Mouse (Mus musculus): ENCODE data around the gene Kirrel3. TPM values are rescaled to one million over a fixed set of nuclear protein-coding genes. Genes with fewer than 3 reads are reported as not detected.

The Kirrel3 gene
- polyA plus RNA-seq, 1 experiment from 2014 or later: 4.0 TPM

DNA sequence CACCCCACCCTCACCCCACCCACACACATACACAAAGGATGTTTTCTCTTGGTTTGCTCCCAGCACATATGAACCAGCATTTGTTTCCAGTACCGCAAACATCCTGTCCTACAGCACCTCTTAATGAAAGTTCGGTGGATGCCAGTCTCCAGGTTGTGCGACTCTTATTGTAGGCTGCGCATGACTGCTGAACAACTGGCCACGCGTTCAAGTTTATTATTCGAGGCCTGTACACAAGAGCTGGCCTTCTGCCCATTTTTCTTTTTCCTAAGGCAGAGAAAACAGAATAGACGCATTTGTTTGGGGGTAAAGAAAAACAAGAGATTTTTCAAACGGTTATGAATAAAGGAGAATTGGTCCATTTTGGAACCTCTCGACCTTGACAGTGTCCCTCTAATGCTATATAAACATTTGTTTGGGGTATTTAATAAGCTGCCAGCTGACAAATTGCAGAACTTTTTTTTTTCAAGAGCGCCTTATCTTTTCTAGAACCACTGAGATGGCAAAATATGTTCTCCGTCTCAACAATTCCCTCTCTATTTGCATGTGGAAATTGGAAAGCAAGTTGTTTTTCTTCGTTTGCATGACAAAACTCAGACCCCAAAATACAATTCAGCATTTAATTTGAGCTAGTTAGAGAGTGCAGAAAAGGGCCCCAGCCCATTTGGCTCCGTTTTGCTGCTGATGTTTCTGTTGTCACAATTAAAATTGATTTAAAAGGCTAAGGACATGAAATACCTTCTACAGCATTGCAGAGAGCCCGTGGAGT, 179.9 kb downstream of the Kirrel3 start:
- no peak for ATAC-seq (ENCODE audit: low FRiP score, low TSS enrichment)
- Histone ChIP-seq H3K4me3 (ENCODE audit: low read length) (no peak overlapping the region), H3K9ac (ENCODE audit: low read depth, low read length) (no peak overlapping the region), H3K27me3 (ENCODE audit: control insufficient read depth, insufficient read depth, low read length) (no peaks in the 10 kb centered on the region; the same call in 1 of the 2 replicates), H3K9me3 (ENCODE audit: control insufficient read depth, low read length) (no peaks in the 10 kb centered on the region), H3K4me1 (ENCODE audit: control insufficient read depth, insufficient read depth, low read length) (no peaks in the 10 kb centered on the region), H3K36me3 (ENCODE audit: control insufficient read depth, insufficient read depth, low read length) (no peaks in the 10 kb centered on the region), H3K27ac (ENCODE audit: low read depth, low read length) (no peak overlapping the region), H3K4me2 (replicated peaks; ENCODE audit: low read depth, low read length) (no peak overlapping the region)
- WGBS: 69% methylated on average over 15 of the region's 15 CpGs

DNA sequence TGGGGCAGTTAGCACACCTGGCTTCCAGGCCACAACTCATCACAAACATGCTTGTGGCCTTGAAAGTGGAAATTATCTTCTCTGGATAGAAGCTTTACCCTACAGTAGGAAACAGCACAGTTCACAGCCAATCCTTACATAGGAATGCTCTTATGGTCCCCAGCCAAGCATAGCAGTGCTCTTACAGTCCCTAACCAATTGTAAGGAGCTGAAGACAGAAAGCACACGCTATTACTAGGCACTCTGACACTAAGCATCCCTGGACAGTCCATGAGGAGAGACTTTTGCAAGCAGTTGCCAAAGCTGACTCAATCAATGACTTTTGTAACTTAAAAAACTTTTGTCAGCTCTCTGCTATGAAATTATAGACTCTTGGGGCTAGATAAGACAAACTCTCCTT, 181.5 kb downstream of the Kirrel3 start:
- no peak for ATAC-seq (ENCODE audit: low FRiP score, low TSS enrichment)
- no peaks in the 10 kb centered on the region for H3K4me1 ChIP-seq (ENCODE audit: control insufficient read depth, insufficient read depth, low read length)
- 61% methylated on average over 1 of the region's 1 CpGs for WGBS
- no peak overlapping the region for H3K4me3 ChIP-seq (ENCODE audit: low read length)
- no peaks in the 10 kb centered on the region for H3K9me3 ChIP-seq (ENCODE audit: control insufficient read depth, low read length)
- H3K27ac ChIP-seq (ENCODE audit: low read depth, low read length): no peak overlapping the region
- no peak overlapping the region for H3K4me2 ChIP-seq (replicated peaks; ENCODE audit: low read depth, low read length)
- H3K9ac ChIP-seq (ENCODE audit: low read depth, low read length): no peak overlapping the region
- no peaks in the 10 kb centered on the region; the same call in 1 of the 2 replicates for H3K27me3 ChIP-seq (ENCODE audit: control insufficient read depth, insufficient read depth, low read length)
- H3K36me3 ChIP-seq (ENCODE audit: control insufficient read depth, insufficient read depth, low read length): no peaks in the 10 kb centered on the region

DNA sequence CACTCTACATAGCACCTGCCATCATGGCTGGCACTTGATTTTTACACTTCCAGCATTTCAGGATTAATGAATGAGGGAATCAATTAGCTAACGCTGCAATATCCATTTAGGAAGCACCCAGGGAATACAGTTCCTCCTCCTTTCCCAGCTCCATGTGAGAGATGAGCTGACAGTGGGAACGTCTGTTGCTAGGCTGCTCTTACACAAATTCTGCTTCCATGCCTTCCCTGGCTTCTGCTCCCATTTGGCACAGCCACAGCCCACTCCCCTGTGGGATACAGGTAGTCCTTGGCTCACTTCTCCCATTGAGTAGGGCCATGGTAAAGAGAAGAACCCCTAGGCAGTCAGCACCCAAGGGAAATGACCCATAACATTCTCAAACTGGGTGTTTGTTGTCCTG, 185.2 kb downstream of the Kirrel3 start:
- Histone ChIP-seq H3K27me3 (ENCODE audit: control insufficient read depth, insufficient read depth, low read length) (no peaks in the 10 kb centered on the region; the same call in 1 of the 2 replicates), H3K4me2 (replicated peaks; ENCODE audit: low read depth, low read length) (no peak overlapping the region), H3K4me1 (ENCODE audit: control insufficient read depth, insufficient read depth, low read length) (no peaks in the 10 kb centered on the region), H3K27ac (ENCODE audit: low read depth, low read length) (no peak overlapping the region), H3K36me3 (ENCODE audit: control insufficient read depth, insufficient read depth, low read length) (no peaks in the 10 kb centered on the region), H3K9me3 (ENCODE audit: control insufficient read depth, low read length) (no peaks in the 10 kb centered on the region), H3K9ac (ENCODE audit: low read depth, low read length) (no peak overlapping the region), H3K4me3 (ENCODE audit: low read length) (no peak overlapping the region)
- ATAC-seq (ENCODE audit: low FRiP score, low TSS enrichment): no peak
- WGBS: 72% methylated on average over 2 of the region's 2 CpGs

GRCm38 (mm10) chr9:34686798-34687197, 201.1 kb downstream of the Kirrel3 start:
- H3K27ac ChIP-seq (ENCODE audit: low read depth, low read length): no peak overlapping the region
- H3K9ac ChIP-seq (ENCODE audit: low read depth, low read length): no peak overlapping the region
- no peak overlapping the region for H3K4me3 ChIP-seq (ENCODE audit: low read length)
- H3K9me3 ChIP-seq (ENCODE audit: control insufficient read depth, low read length): no peaks in the 10 kb centered on the region
- no peak for ATAC-seq (ENCODE audit: low FRiP score, low TSS enrichment)
- no peaks in the 10 kb centered on the region for H3K27me3 ChIP-seq (ENCODE audit: control insufficient read depth, insufficient read depth, low read length)
- no peaks in the 10 kb centered on the region for H3K4me1 ChIP-seq (ENCODE audit: control insufficient read depth, insufficient read depth, low read length)
- H3K4me2 ChIP-seq (replicated peaks; ENCODE audit: low read depth, low read length): no peak overlapping the region
- 88% methylated on average over 6 of the region's 6 CpGs for WGBS
- no peaks in the 10 kb centered on the region for H3K36me3 ChIP-seq (ENCODE audit: control insufficient read depth, insufficient read depth, low read length)

DNA sequence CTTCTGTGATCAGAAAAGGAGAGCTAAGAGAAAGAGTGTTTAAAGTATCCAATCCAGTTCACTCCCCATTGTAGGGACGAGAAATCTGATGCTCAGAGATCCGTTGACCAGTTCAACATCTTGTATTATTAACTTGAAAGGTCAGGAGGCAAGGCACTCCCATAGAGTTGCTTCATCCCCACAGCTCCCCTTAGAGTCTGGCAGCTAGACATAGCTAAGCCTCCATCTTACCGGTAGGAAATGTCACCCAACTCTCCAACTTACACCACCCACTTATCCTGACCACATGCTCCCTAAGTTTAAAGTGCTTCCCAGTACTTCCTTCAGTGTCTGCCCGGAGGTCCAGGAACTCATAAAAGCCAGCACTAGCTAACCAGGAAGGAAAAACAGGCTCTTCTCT, 202.7 kb downstream of the Kirrel3 start:
- H3K4me2 ChIP-seq (replicated peaks; ENCODE audit: low read depth, low read length): no peak overlapping the region
- no peak overlapping the region for H3K9ac ChIP-seq (ENCODE audit: low read depth, low read length)
- H3K9me3 ChIP-seq (ENCODE audit: control insufficient read depth, low read length): no peaks in the 10 kb centered on the region
- H3K27me3 ChIP-seq (ENCODE audit: control insufficient read depth, insufficient read depth, low read length): no peaks in the 10 kb centered on the region
- no peak for ATAC-seq (ENCODE audit: low FRiP score, low TSS enrichment)
- 24% methylated on average over 4 of the region's 4 CpGs for WGBS
- no peak overlapping the region for H3K27ac ChIP-seq (ENCODE audit: low read depth, low read length)
- no peaks in the 10 kb centered on the region for H3K36me3 ChIP-seq (ENCODE audit: control insufficient read depth, insufficient read depth, low read length)
- no peaks in the 10 kb centered on the region for H3K4me1 ChIP-seq (ENCODE audit: control insufficient read depth, insufficient read depth, low read length)
- H3K4me3 ChIP-seq (ENCODE audit: low read length): no peak overlapping the region

- H3K4me1 ChIP-seq (ENCODE audit: control insufficient read depth, insufficient read depth, low read length): no peaks in the 10 kb centered on the region
- 32% methylated on average over 3 of the region's 3 CpGs for WGBS
- no peaks in the 10 kb centered on the region for H3K9me3 ChIP-seq (ENCODE audit: control insufficient read depth, low read length)
- ATAC-seq (ENCODE audit: low FRiP score, low TSS enrichment): no peak; the same call in 1 of the 2 replicates
- no peak overlapping the region for H3K9ac ChIP-seq (ENCODE audit: low read depth, low read length)
- H3K27me3 ChIP-seq (ENCODE audit: control insufficient read depth, insufficient read depth, low read length): no peaks in the 10 kb centered on the region
- no peak overlapping the region for H3K4me3 ChIP-seq (ENCODE audit: low read length)
- no peaks in the 10 kb centered on the region for H3K36me3 ChIP-seq (ENCODE audit: control insufficient read depth, insufficient read depth, low read length)
- no peak overlapping the region for H3K27ac ChIP-seq (ENCODE audit: low read depth, low read length)
- H3K4me2 ChIP-seq (replicated peaks; ENCODE audit: low read depth, low read length): no peak overlapping the region
These were observed 203.7 kb downstream of the Kirrel3 start for GRCm38 (mm10) chr9:34689375-34689774.

DNA sequence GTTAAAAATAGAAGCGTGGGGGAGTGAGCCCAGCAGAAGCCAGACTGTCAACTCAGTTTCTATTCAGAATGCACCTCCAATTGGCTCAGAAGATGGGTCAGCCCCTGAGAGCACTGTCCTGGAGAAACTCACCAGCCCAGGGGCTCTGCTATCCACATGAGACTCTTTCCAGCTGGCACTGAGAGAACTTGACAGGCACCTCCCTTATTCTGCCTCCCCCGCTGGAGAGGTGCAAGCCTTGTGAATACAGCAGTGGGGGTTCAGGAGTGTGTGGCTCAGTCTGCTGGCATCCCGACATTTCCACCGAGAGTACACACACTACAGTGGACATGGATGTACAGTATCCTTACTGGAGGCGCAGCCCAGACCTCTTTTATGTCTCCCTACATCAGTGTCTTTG, 210.0 kb downstream of the Kirrel3 start:
- ATAC-seq (ENCODE audit: low FRiP score, low TSS enrichment): no peak
- no peak overlapping the region for H3K27ac ChIP-seq (ENCODE audit: low read depth, low read length)
- H3K4me2 ChIP-seq (replicated peaks; ENCODE audit: low read depth, low read length): no peak overlapping the region
- no peaks in the 10 kb centered on the region for H3K27me3 ChIP-seq (ENCODE audit: control insufficient read depth, insufficient read depth, low read length)
- H3K9me3 ChIP-seq (ENCODE audit: control insufficient read depth, low read length): no peaks in the 10 kb centered on the region
- H3K36me3 ChIP-seq (ENCODE audit: control insufficient read depth, insufficient read depth, low read length): no peaks in the 10 kb centered on the region
- no peaks in the 10 kb centered on the region for H3K4me1 ChIP-seq (ENCODE audit: control insufficient read depth, insufficient read depth, low read length)
- no peak overlapping the region for H3K4me3 ChIP-seq (ENCODE audit: low read length)
- 69% methylated on average over 5 of the region's 5 CpGs for WGBS
- no peak overlapping the region for H3K9ac ChIP-seq (ENCODE audit: low read depth, low read length)

GRCm38 (mm10) chr9:34703547-34704300, 218.0 kb downstream of the Kirrel3 start:
- peaks cover 8% of the 10 kb centered on the region; the same call in 1 of the 2 replicates for H3K4me1 ChIP-seq (ENCODE audit: control insufficient read depth, insufficient read depth, low read length)
- H3K4me2 ChIP-seq (replicated peaks; ENCODE audit: low read depth, low read length): no peak overlapping the region
- no peaks in the 10 kb centered on the region for H3K36me3 ChIP-seq (ENCODE audit: control insufficient read depth, insufficient read depth, low read length)
- H3K9ac ChIP-seq (ENCODE audit: low read depth, low read length): no peak overlapping the region
- no peak overlapping the region for H3K4me3 ChIP-seq (ENCODE audit: low read length)
- no peaks in the 10 kb centered on the region for H3K9me3 ChIP-seq (ENCODE audit: control insufficient read depth, low read length)
- no peak overlapping the region for H3K27ac ChIP-seq (ENCODE audit: low read depth, low read length)
- H3K27me3 ChIP-seq (ENCODE audit: control insufficient read depth, insufficient read depth, low read length): no peaks in the 10 kb centered on the region
- 67% methylated on average over 12 of the region's 12 CpGs for WGBS
- peak; percentile 2; the same call in 1 of the 2 replicates for ATAC-seq (ENCODE audit: low FRiP score, low TSS enrichment)

DNA sequence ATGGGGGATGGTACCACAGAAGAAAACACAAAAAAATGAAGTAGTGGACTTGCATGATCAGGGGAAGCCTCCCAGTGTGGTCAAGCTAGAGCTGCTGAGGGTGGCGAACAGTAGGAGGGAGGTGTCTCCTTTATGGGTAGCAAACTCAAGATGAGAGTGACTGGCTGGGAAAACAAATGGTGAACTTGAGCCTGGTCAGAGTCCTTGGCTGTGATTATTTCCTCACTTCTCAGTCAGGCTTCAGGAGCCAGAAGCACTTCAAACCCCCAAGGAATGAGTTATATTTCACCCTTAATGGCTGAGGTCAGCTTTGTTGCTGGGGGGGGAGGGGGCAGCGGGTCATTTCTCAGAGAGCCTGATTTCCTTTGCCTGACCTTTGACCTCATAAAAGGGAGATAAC, 218.7 kb downstream of the Kirrel3 start:
- H3K27ac ChIP-seq (ENCODE audit: low read depth, low read length): no peak overlapping the region
- no peak overlapping the region for H3K4me2 ChIP-seq (replicated peaks; ENCODE audit: low read depth, low read length)
- H3K4me1 ChIP-seq (ENCODE audit: control insufficient read depth, insufficient read depth, low read length): peaks cover 8% of the 10 kb centered on the region; the same call in 1 of the 2 replicates
- 2% methylated on average over 2 of the region's 2 CpGs for WGBS
- H3K4me3 ChIP-seq (ENCODE audit: low read length): no peak overlapping the region
- no peaks in the 10 kb centered on the region for H3K9me3 ChIP-seq (ENCODE audit: control insufficient read depth, low read length)
- H3K27me3 ChIP-seq (ENCODE audit: control insufficient read depth, insufficient read depth, low read length): no peaks in the 10 kb centered on the region
- no peak overlapping the region for H3K9ac ChIP-seq (ENCODE audit: low read depth, low read length)
- H3K36me3 ChIP-seq (ENCODE audit: control insufficient read depth, insufficient read depth, low read length): no peaks in the 10 kb centered on the region
- ATAC-seq (ENCODE audit: low FRiP score, low TSS enrichment): peak; percentile 84
